Mouse (Mus musculus) kidney, postnatal 14 days (tissue): ENCODE measurements around the gene Nfic.

Experiments
- DNase-seq: peaks from one replicate; pipeline ENCODE4 v3.0.0; 2022; ENCODE audit warnings: mixed read lengths

Nfic gene

DNA sequence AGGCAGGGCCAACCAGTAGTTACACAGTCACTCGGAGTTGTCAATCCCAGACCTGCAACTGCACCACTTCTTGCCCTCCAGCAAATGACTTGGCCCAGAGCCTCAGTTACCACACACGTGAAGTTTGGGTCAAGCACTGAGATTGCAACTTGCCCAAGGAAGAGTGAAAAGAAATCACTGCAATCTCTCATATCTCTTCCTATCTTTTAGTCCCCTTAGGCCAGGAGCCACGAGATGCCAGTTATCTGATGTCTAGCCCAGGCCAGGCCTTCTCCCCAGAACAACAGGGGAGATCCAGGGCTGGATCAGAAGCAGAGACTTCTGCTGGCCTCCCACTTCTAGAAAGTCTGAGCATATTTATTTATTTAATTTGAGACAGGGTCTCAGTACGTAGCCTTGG is 99.9 kb downstream of the Nfic start:
- DNase-seq = no peak

DNA sequence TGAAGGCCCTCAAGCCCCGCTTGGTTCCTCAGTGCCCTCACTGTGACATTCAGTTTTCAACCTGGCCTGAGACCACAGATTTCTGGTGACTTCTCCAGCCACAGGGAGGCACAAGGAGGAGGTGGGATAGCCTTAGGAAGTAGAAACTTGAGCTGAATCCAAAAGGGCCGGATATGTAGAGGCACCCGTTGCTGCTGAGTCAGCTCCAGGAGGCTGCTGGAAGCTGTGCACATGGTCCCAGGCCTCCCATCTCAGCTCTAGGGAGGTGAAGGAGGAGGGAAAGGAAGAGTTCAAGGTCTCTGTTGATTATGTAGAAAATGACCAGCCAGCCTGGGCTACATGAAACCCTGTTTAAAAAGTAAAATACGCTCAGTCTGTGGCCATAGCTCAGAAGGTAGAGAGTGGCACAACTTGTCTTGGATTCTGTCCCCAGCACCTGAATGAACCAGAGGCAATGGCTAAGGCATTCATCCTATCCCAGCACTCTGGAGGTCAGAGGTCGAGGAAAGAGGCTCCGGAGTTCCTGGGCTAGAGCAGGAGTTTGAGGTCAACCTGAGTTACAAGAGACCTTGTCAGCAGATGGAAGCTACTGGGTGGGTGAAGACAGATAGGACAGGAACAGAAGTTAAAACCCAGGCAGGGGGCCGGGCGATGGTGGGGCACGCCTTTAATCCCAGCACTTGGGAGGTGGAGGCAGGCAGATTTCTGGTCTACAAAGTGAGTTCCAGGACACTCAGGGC is 100.5 kb downstream of the Nfic start:
- DNase-seq = no peak

DNA sequence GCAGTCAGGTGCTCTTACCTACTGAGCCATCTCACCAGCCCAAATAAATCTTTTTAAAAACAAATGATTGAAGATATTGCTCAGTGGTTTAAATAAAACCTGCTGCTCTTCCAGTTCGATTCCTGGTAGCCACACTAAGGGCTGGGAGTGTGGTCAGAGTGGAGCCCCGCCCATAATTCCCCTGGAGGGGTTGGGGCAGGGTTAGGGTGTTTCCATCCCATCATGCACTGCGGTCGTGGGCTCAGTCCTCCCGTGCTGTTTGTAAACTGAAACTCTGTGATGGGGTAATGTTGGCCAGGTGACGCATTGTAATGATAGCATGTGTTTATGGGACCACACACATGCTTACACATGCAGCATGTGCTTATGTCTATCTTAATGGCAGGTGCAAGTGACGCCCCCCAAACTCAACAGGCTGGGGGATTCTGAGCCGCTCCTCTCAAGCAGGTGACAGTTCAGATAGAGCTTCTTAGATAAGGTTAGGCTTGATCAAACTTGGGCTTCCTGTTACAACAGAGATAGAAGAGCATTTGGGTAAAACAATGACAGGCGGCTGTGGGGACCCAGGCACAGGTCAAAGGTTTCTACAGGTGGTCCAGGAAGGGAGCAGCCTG is 103.7 kb downstream of the Nfic start:
- no peak for DNase-seq

DNA sequence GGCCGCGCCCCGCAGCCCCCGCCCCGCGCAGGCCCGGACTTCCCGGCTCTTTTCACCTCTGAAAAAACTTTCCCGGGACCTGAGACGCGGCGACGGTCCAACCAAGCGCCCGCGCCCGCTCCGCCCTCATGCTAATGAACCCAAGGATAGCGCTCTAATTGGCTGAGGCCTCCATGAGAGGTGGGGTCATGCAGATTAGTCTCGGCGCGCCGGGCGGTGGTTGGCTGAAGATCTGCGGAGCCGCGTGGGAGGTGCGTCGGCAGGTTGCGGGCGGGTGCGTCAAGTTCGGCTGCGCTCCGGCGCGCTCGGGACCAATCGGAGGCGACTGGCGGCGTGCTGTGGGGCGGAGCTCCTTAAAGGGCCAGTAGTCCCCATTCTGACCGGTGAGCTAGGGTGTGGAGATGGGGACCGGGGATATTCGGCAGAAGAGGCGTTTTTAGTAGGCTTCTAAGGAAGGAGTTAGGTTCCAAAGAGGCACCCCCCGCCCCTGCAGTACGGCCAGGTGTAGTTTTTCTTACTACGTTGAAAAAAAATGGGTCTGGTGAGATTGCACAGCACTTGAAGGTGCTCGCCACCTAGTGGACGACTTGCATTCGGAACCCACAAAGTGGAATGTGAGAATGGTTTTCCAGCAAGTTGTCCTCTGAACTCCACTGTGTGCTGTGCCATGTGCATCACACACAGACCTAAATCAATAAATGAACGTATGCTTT is 104.9 kb downstream of the Nfic start, which contains the start of gene Hmg20b:
Hmg20b (minus strand) TSS at position 130 of the 713 bp plus-strand sequence.
- DNase-seq = peak; percentile 100

DNA sequence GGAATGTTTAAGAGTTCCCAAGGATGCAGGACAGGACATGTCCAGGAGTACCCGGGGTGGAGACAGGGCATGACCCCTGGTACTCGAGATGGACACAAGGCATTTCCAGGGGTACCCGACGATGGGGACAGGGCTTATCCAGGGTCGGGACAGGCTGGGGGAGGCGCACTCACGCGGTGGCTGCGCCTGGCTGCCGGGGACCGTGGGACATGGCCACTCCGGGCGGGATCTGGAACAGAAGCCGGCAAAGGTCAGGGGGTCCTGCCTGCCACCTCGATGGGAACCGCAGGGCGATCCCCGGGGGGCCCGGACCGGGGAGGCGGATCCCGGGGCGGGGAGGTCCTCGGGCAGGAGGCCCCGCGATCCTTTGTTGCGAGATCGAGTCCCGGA is 105.5 kb downstream of the Nfic start:
- DNase-seq = no peak

DNA sequence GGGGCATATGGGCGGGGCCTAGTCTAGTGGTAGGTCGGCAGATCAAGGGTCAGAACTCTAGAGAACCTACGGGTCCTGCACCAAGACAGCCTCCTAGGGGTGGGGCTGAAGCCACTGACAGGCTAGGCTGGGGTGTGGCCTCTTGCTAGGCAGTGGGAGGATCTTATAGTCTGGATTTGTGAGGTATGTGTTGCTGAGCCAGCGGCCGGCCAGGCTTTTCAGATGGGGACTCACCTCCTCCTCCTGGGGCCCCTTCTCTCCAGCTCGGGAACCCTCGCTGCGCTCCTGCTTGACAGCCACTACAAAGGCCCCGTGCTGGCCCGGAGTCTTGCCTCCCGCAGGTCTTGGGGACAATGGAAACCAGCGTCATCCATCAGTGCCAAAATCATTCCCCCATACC is 106.3 kb downstream of the Nfic start:
- DNase-seq = peak; percentile 74

DNA sequence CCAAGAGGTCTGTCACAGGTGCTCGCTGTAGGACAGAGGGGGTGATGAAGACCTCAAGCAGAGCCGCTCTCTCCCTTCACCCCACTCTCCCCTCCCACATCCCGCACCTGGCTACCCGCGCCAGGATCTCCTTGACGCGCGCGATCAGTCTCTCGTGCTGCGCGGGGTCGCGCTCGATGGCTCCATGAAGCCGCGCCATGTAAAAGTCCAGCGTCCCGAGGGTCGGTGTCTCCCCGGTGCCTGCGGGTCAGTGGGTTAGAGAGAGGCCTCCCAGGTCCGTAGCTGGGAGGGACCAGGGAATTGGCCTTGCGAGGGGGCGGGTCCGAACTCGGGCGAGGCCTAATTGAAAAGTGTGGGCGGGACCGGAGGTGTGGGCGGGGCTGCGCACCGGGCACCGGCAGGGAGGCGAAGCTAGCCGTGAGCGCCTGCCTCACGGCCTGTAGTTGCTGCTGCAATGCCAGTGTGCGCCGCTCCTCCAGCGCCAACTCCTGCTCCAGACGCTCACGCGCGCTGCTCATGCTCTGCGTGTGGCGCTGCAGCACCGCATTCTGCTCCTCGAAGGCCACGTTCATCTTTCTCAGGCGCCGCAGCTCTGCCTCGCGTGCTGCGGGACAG is 108.9 kb downstream of the Nfic start:
- DNase-seq = peak; percentile 88
